Mouse (Mus musculus): Measurements from ENCODE around the gene Tmem132a. TPM values are rescaled to one million over a fixed set of nuclear protein-coding genes. Genes with fewer than 3 reads are reported as not detected.

Gene Tmem132a
- polyA plus RNA-seq, 1 experiment, result 11.0 TPM

GRCm38 (mm10) chr19:10841721-10842626 lies 27.8 kb downstream of the Tmem132a start:
- Histone ChIP-seq H3K27ac (ENCODE audit: control insufficient read depth, insufficient read depth, low read length) (no peak overlapping the region), H3K27me3 (ENCODE audit: control insufficient read depth, insufficient read depth, low read length) (no peaks in the 10 kb centered on the region), H3K36me3 (ENCODE audit: control insufficient read depth, insufficient read depth, low read length) (no peaks in the 10 kb centered on the region), H3K4me1 (replicated peaks; ENCODE audit: control insufficient read depth, insufficient read depth, low read length) (peaks cover 22% of the 10 kb centered on the region), H3K4me3 (ENCODE audit: control insufficient read depth, insufficient read depth, low read length) (no peak overlapping the region)
- no peak for DNase-seq
- WGBS, result 31% methylated on average over 16 of the region's 16 CpGs
- no peak for TF ChIP-seq POLR2A (IDR thresholded peaks at IDR 0.05; ENCODE audit: control insufficient read depth, extremely low read depth, insufficient read depth, low read length, poor library complexity)
- TF ChIP-seq CTCF (IDR thresholded peaks at IDR 0.05; ENCODE audit: borderline replicate concordance, control insufficient read depth, extremely low read depth, insufficient read depth, low read length, poor library complexity), result no peak

GRCm38 (mm10) chr19:10839010-10839892 lies 30.5 kb downstream of the Tmem132a start, which contains the start of gene Slc15a3:
Gene Slc15a3 (plus strand): TSS chr19:10839727.
- WGBS, result 62% methylated on average over 15 of the region's 15 CpGs
- peaks cover 22% of the 10 kb centered on the region for H3K4me1 ChIP-seq (replicated peaks; ENCODE audit: control insufficient read depth, insufficient read depth, low read length)
- no peak within 1 kb of the TSS for H3K27ac ChIP-seq (ENCODE audit: control insufficient read depth, insufficient read depth, low read length)
- H3K36me3 ChIP-seq (ENCODE audit: control insufficient read depth, insufficient read depth, low read length), result no peaks in the 10 kb centered on the region
- no peak for TF ChIP-seq POLR2A (IDR thresholded peaks at IDR 0.05; ENCODE audit: control insufficient read depth, extremely low read depth, insufficient read depth, low read length, poor library complexity)
- no peak for TF ChIP-seq CTCF (IDR thresholded peaks at IDR 0.05; ENCODE audit: borderline replicate concordance, control insufficient read depth, extremely low read depth, insufficient read depth, low read length, poor library complexity)
- H3K4me3 ChIP-seq (ENCODE audit: control insufficient read depth, insufficient read depth, low read length), result no peak within 1 kb of the TSS
- no peak for DNase-seq
- no peaks in the 10 kb centered on the region for H3K27me3 ChIP-seq (ENCODE audit: control insufficient read depth, insufficient read depth, low read length)

GRCm38 (mm10) chr19:10835671-10836070 lies 34.1 kb downstream of the Tmem132a start:
- no peak overlapping the region for H3K4me3 ChIP-seq (ENCODE audit: control insufficient read depth, insufficient read depth, low read length)
- no peak for DNase-seq
- no peaks in the 10 kb centered on the region for H3K27me3 ChIP-seq (ENCODE audit: control insufficient read depth, insufficient read depth, low read length)
- H3K4me1 ChIP-seq (replicated peaks; ENCODE audit: control insufficient read depth, insufficient read depth, low read length), result peaks cover 11% of the 10 kb centered on the region
- H3K36me3 ChIP-seq (ENCODE audit: control insufficient read depth, insufficient read depth, low read length), result no peaks in the 10 kb centered on the region
- WGBS, result 90% methylated on average over 3 of the region's 3 CpGs
- H3K27ac ChIP-seq (ENCODE audit: control insufficient read depth, insufficient read depth, low read length), result no peak overlapping the region
- TF ChIP-seq POLR2A (IDR thresholded peaks at IDR 0.05; ENCODE audit: control insufficient read depth, extremely low read depth, insufficient read depth, low read length, poor library complexity) (no peak), CTCF (IDR thresholded peaks at IDR 0.05; ENCODE audit: borderline replicate concordance, control insufficient read depth, extremely low read depth, insufficient read depth, low read length, poor library complexity) (no peak)

GRCm38 (mm10) chr19:10833611-10834010 lies 36.1 kb downstream of the Tmem132a start:
- no peak overlapping the region for H3K4me3 ChIP-seq (ENCODE audit: control insufficient read depth, insufficient read depth, low read length)
- H3K27me3 ChIP-seq (ENCODE audit: control insufficient read depth, insufficient read depth, low read length), result no peaks in the 10 kb centered on the region
- no peak for TF ChIP-seq CTCF (IDR thresholded peaks at IDR 0.05; ENCODE audit: borderline replicate concordance, control insufficient read depth, extremely low read depth, insufficient read depth, low read length, poor library complexity)
- WGBS, result 87% methylated on average over 3 of the region's 3 CpGs
- peaks cover 12% of the 10 kb centered on the region for H3K4me1 ChIP-seq (replicated peaks; ENCODE audit: control insufficient read depth, insufficient read depth, low read length)
- no peaks in the 10 kb centered on the region for H3K36me3 ChIP-seq (ENCODE audit: control insufficient read depth, insufficient read depth, low read length)
- no peak overlapping the region for H3K27ac ChIP-seq (ENCODE audit: control insufficient read depth, insufficient read depth, low read length)
- no peak for DNase-seq

- no peaks in the 10 kb centered on the region for H3K36me3 ChIP-seq (ENCODE audit: control insufficient read depth, insufficient read depth, low read length)
- peaks cover 24% of the 10 kb centered on the region for H3K4me1 ChIP-seq (replicated peaks; ENCODE audit: control insufficient read depth, insufficient read depth, low read length)
- WGBS, result 88% methylated on average over 3 of the region's 3 CpGs
- no peaks in the 10 kb centered on the region for H3K27me3 ChIP-seq (ENCODE audit: control insufficient read depth, insufficient read depth, low read length)
- DNase-seq, result no peak
- no peak overlapping the region for H3K27ac ChIP-seq (ENCODE audit: control insufficient read depth, insufficient read depth, low read length)
- TF ChIP-seq POLR2A (IDR thresholded peaks at IDR 0.05; ENCODE audit: control insufficient read depth, extremely low read depth, insufficient read depth, low read length, poor library complexity) (no peak), CTCF (IDR thresholded peaks at IDR 0.05; ENCODE audit: borderline replicate concordance, control insufficient read depth, extremely low read depth, insufficient read depth, low read length, poor library complexity) (no peak)
- no peak overlapping the region for H3K4me3 ChIP-seq (ENCODE audit: control insufficient read depth, insufficient read depth, low read length)
Observed at GRCm38 (mm10) chr19:10832030-10832429, 37.7 kb downstream of the Tmem132a start.

GRCm38 (mm10) chr19:10831424-10831823 lies 38.3 kb downstream of the Tmem132a start:
- TF ChIP-seq CTCF (IDR thresholded peaks at IDR 0.05; ENCODE audit: borderline replicate concordance, control insufficient read depth, extremely low read depth, insufficient read depth, low read length, poor library complexity) (peak; percentile 90), POLR2A (IDR thresholded peaks at IDR 0.05; ENCODE audit: control insufficient read depth, extremely low read depth, insufficient read depth, low read length, poor library complexity) (no peak)
- no peaks in the 10 kb centered on the region for H3K36me3 ChIP-seq (ENCODE audit: control insufficient read depth, insufficient read depth, low read length)
- no peak overlapping the region for H3K27ac ChIP-seq (ENCODE audit: control insufficient read depth, insufficient read depth, low read length)
- WGBS, result 3% methylated on average over 5 of the region's 5 CpGs
- H3K27me3 ChIP-seq (ENCODE audit: control insufficient read depth, insufficient read depth, low read length), result no peaks in the 10 kb centered on the region
- H3K4me1 ChIP-seq (replicated peaks; ENCODE audit: control insufficient read depth, insufficient read depth, low read length), result peaks cover 26% of the 10 kb centered on the region
- DNase-seq, result peak; percentile 93
- H3K4me3 ChIP-seq (ENCODE audit: control insufficient read depth, insufficient read depth, low read length), result no peak overlapping the region
